10 mouse cellular contexts compared by ENCODE assay signal in genomic region chr10:127167614-127168192, GRCm38 (mm10). TPM values are rescaled to one million over a fixed set of nuclear protein-coding genes. Genes with fewer than 3 reads are reported as not detected.
DNase-seq lines count a peak whose midpoint lies in the region; ATAC-seq and TF ChIP-seq lines count a peak whose summit lies in the region.
"Had no signal": no experiment of that assay in that cellular context is flagged by ENCODE, and none has a peak within 500 bp of the region (broad histone marks: within the 10 kb centered on the region; RNA-seq: fewer than 3 reads in every experiment).

No protein-coding gene starts in this region.

- TF ChIP-seq CTCF in testis, adult 2 months (IDR thresholded peaks at IDR 0.05; ENCODE audit: control insufficient read depth, insufficient read depth, insufficient replicate concordance, low read depth, low read length) = no peak
- no peak for TF ChIP-seq CTCF in liver, embryonic 14.5 days (IDR thresholded peaks at IDR 0.05; ENCODE audit: low read depth)

- no peak overlapping the region for H3K4me3 ChIP-seq in testis, adult 2 months (ENCODE audit: control insufficient read depth, low read depth, low read length)
- H3K4me3 ChIP-seq in liver, embryonic 14.5 days (ENCODE audit: insufficient read depth in 1 of 2, low read depth in 2 of 2, low read length in 2 of 2) = no peak overlapping the region

- DNase-seq in cerebellum, adult 9-11 months = peak; percentile 47
- DNase-seq in testis, postnatal 10 days (ENCODE audit: low spot score) = no peak
- no peak for DNase-seq in liver, embryonic 14.5 days (ENCODE audit: low read depth in 3 of 3, low spot score in 3 of 3)
- DNase-seq in testis, postnatal 14 days (ENCODE audit: low spot score) = peak; percentile 87
- DNase-seq in thymus, postnatal 10 days (ENCODE audit: low spot score in 2 of 2) = no peak
- DNase-seq in embryo, embryonic 9.5 days (ENCODE audit: extremely low spot score) = no peak
- DNase-seq: embryo, embryonic 11 days had no signal

- TF ChIP-seq EP300 in liver, embryonic 14.5 days (IDR thresholded peaks at IDR 0.05; ENCODE audit: low read depth) = no peak

- no peak for ATAC-seq in cerebellum, adult (ENCODE audit: insufficient number of reproducible peaks, low FRiP score, low TSS enrichment)
- ATAC-seq in liver, embryonic 14.5 days (ENCODE audit: insufficient read depth) = no peak

- 0 out of 2 replicates have a peak, but pooled peaks have one; percentile 20 for TF ChIP-seq POLR2A in testis, adult 2 months (IDR thresholded peaks at IDR 0.05; ENCODE audit: control insufficient read depth, low read depth, low read length)

- H3K9ac ChIP-seq in liver, embryonic 14.5 days (replicated peaks) = no peak overlapping the region

- peak overlapping the region; percentile 15; the same call in 1 of the 2 replicates for H3K4me2 ChIP-seq in liver, embryonic 14.5 days (ENCODE audit: low read depth)

- H3K9me3 ChIP-seq in liver, embryonic 14.5 days (ENCODE audit: control insufficient read depth, low read length) = no peaks in the 10 kb centered on the region

- H3K27ac ChIP-seq in testis, adult 2 months (ENCODE audit: control insufficient read depth, insufficient read depth, low read depth, low read length) = peak overlapping the region; percentile 5; the same call in 1 of the 2 replicates
- no peak overlapping the region for H3K27ac ChIP-seq in liver, embryonic 14.5 days
- H3K27ac ChIP-seq: macrophage had no signal

- H3K4me1 ChIP-seq in testis, adult 2 months (ENCODE audit: control insufficient read depth, insufficient read depth, low read length) = peaks cover 23% of the 10 kb centered on the region
- H3K4me1 ChIP-seq in liver, embryonic 14.5 days (replicated peaks; ENCODE audit: control insufficient read depth in 2 of 2, insufficient read depth in 2 of 2, low read length in 1 of 2) = peaks cover 4 to 17% of the 10 kb centered on the region in 2 experiments

- no peaks in the 10 kb centered on the region for H3K36me3 ChIP-seq in testis, adult 2 months (ENCODE audit: control insufficient read depth, insufficient read depth, low read length)
- H3K36me3 ChIP-seq in liver, embryonic 14.5 days (replicated peaks; ENCODE audit: control insufficient read depth, insufficient read depth, low read depth) = no peaks in the 10 kb centered on the region

- 45% methylated on average over 10 of the region's 10 CpGs for WGBS in liver, embryonic 14.5 days (ENCODE audit: insufficient replicate concordance)

- H3K27me3 ChIP-seq in testis, adult 2 months (ENCODE audit: control insufficient read depth, insufficient read depth, low read length) = no peaks in the 10 kb centered on the region
- H3K27me3 ChIP-seq in liver, embryonic 14.5 days (ENCODE audit: control insufficient read depth, insufficient read depth, low read length) = peaks cover 24% of the 10 kb centered on the region

RNA-seq across cellular contexts. Expression of gene B4galnt1, which starts 2.7 kb away (rescaled TPM):
- 21.7 and 27.0 TPM in 2 replicates for polyA plus RNA-seq in testis, adult 2 months (2012; rRNA removed)
- polyA plus RNA-seq in liver, embryonic 14.5 days (2012; rRNA removed) = 9.9 and 10.4 TPM in 2 replicates
- 14.6 and 17.1 TPM in 2 replicates for polyA plus RNA-seq in liver, embryonic 14.5 days (2014; fragmentation: Nextera tagmentation; extraction: Ambion mirVana)

RNA-seq across cellular contexts. Expression of gene Slc26a10, which starts 12.7 kb away (rescaled TPM):
- polyA plus RNA-seq in testis, adult 2 months (2012; rRNA removed) = 11.5 and 11.9 TPM in 2 replicates
- polyA plus RNA-seq in liver, embryonic 14.5 days (2012; rRNA removed) = 1.5 and 1.7 TPM in 2 replicates
- 0.75 and 1.3 TPM in 2 replicates for polyA plus RNA-seq in liver, embryonic 14.5 days (2014; fragmentation: Nextera tagmentation; extraction: Ambion mirVana)

RNA-seq across cellular contexts. Expression of gene Arhgef25, which starts 22.2 kb away (rescaled TPM):
- 18.6 and 19.8 TPM in 2 replicates for polyA plus RNA-seq in testis, adult 2 months (2012; rRNA removed)
- 6.9 and 7.7 TPM in 2 replicates for polyA plus RNA-seq in liver, embryonic 14.5 days (2012; rRNA removed)
- 3.4 and 4.8 TPM in 2 replicates for polyA plus RNA-seq in liver, embryonic 14.5 days (2014; fragmentation: Nextera tagmentation; extraction: Ambion mirVana)
- polyA plus RNA-seq: macrophage had no signal

RNA-seq across cellular contexts. Expression of gene Dtx3, which starts 27.8 kb away (rescaled TPM):
- polyA plus RNA-seq in testis, adult 2 months (2012; rRNA removed) = 126 and 129 TPM in 2 replicates
- polyA plus RNA-seq in liver, embryonic 14.5 days (2012; rRNA removed) = 35.9 and 38.6 TPM in 2 replicates
- 11.2 and 15.0 TPM in 2 replicates for polyA plus RNA-seq in liver, embryonic 14.5 days (2014; fragmentation: Nextera tagmentation; extraction: Ambion mirVana)

RNA-seq across cellular contexts. Expression of gene Pip4k2c, which starts 43.7 kb away (rescaled TPM):
- polyA plus RNA-seq in testis, adult 2 months (2012; rRNA removed) = 14.0 and 16.2 TPM in 2 replicates
- polyA plus RNA-seq in liver, embryonic 14.5 days (2012; rRNA removed) = 28.2 and 31.2 TPM in 2 replicates
- polyA plus RNA-seq in liver, embryonic 14.5 days (2014; fragmentation: Nextera tagmentation; extraction: Ambion mirVana) = 25.7 and 31.1 TPM in 2 replicates

Comparison
In these comparisons a context has a peak if more than half of its experiments do, and no peak if none do; other contexts are left out.
1. DNase-seq: peak in cerebellum, adult 9-11 months (single experiment) and testis, postnatal 14 days (single experiment); none in testis, postnatal 10 days (single experiment), liver, embryonic 14.5 days (0 of 3), thymus, postnatal 10 days (0 of 2) and embryo, embryonic 9.5 days (single experiment).